Comparison of ENCODE assay signal across 7 mouse cellular contexts in the genomic region with DNA sequence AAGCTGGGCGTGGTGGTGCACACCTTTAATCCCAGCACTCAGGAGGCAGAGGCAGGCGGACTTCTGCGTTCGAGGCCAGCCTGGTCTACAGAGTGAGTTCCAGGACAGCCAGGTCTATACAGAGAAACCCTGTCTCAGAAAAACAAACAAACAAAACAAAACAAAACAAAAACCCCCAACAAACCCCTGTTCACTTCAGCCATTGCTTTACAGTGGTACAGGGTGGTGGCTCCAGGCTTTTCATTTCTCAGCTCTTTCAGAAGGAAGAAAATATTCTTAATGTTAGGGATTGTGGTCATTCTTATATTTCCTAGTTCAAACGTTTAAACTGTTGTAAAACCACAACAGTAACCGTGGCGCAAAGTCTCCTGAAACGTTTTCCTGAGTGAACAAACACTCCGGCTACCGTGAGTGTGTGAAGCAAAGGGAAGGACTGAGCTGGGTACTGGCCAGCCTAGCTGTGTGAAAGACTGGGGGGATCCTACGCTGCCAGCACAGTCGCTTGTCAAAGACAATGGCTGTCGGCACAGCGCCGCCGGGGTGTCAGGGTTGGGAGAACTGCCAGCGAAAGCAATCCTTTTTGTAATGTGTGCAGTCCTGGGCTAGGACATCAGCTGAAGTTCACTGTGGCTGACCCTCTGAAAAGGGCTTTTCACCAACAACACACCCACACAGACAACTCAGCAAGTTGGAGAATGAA.
DNase-seq lines count a peak whose midpoint lies in the region; ATAC-seq and TF ChIP-seq lines count a peak whose summit lies in the region.

No protein-coding gene starts in this region.

- peaks cover 4% of the 10 kb centered on the region; the same call in 1 of the 2 replicates for H3K4me1 ChIP-seq in forebrain, embryonic 14.5 days (ENCODE audit: control insufficient read depth, insufficient read depth, low read length)
- peaks cover 11 to 19% of the 10 kb centered on the region in 2 experiments for H3K4me1 ChIP-seq in liver, embryonic 14.5 days (replicated peaks; ENCODE audit: control insufficient read depth in 2 of 2, insufficient read depth in 2 of 2, low read length in 1 of 2)

- peak; percentile 52 for DNase-seq in testis, postnatal 10 days (ENCODE audit: low spot score)
- no peak for DNase-seq in testis, postnatal 14 days (ENCODE audit: low spot score)
- peak; percentile 86 for DNase-seq in forebrain, embryonic 14.5 days (ENCODE audit: low spot score)
- DNase-seq in induced T-regulatory cell, adult 2 months (ENCODE audit: low read depth), result peak; percentile 26
- no peak for DNase-seq in liver, embryonic 14.5 days (ENCODE audit: low read depth in 3 of 3, low spot score in 3 of 3)
- peak; percentile 32 for DNase-seq in neural tube, embryonic 10.5 days (ENCODE audit: extremely low spot score, low spot score)
- DNase-seq in spleen, adult 18-20 months, result no peak

- H3K4me2 ChIP-seq in forebrain, embryonic 14.5 days (ENCODE audit: low read length), result peak overlapping the region; percentile 26
- H3K4me2 ChIP-seq in liver, embryonic 14.5 days (ENCODE audit: low read depth), result peak overlapping the region; percentile 50

- peak; percentile 38; the same call in 1 of the 2 replicates for TF ChIP-seq CTCF in liver, embryonic 14.5 days (IDR thresholded peaks at IDR 0.05; ENCODE audit: low read depth)

- H3K27me3 ChIP-seq in forebrain, embryonic 14.5 days (replicated peaks; ENCODE audit: control insufficient read depth, insufficient read depth, low read length), result no peaks in the 10 kb centered on the region
- H3K27me3 ChIP-seq in liver, embryonic 14.5 days (ENCODE audit: control insufficient read depth, insufficient read depth, low read length), result no peaks in the 10 kb centered on the region; the same call in 1 of the 2 replicates

- no peaks in the 10 kb centered on the region for H3K36me3 ChIP-seq in forebrain, embryonic 14.5 days (ENCODE audit: control insufficient read depth, insufficient read depth, low read length)
- H3K36me3 ChIP-seq in liver, embryonic 14.5 days (replicated peaks; ENCODE audit: control insufficient read depth, insufficient read depth, low read depth), result no peaks in the 10 kb centered on the region

- H3K9me3 ChIP-seq in forebrain, embryonic 14.5 days (replicated peaks; ENCODE audit: control insufficient read depth, low read length), result no peaks in the 10 kb centered on the region
- H3K9me3 ChIP-seq in liver, embryonic 14.5 days (ENCODE audit: control insufficient read depth, low read length), result no peaks in the 10 kb centered on the region

- peak; percentile 92 for ATAC-seq in forebrain, embryonic 14.5 days
- ATAC-seq in liver, embryonic 14.5 days (ENCODE audit: insufficient read depth), result peak; percentile 27; the same call in 1 of the 2 replicates

- no peak overlapping the region for H3K9ac ChIP-seq in forebrain, embryonic 14.5 days (ENCODE audit: low read length)
- peak overlapping the region; percentile 60 for H3K9ac ChIP-seq in liver, embryonic 14.5 days (replicated peaks)

- TF ChIP-seq EP300 in liver, embryonic 14.5 days (IDR thresholded peaks at IDR 0.05; ENCODE audit: low read depth), result no peak

- H3K4me3 ChIP-seq in forebrain, embryonic 14.5 days (ENCODE audit: low read depth, low read length), result no peak overlapping the region
- H3K4me3 ChIP-seq in liver, embryonic 14.5 days (ENCODE audit: insufficient read depth in 1 of 2, low read depth in 2 of 2, low read length in 2 of 2), result no peak overlapping the region

- 25% methylated on average over 17 of the region's 17 CpGs for WGBS in forebrain, embryonic 14.5 days
- WGBS in liver, embryonic 14.5 days (ENCODE audit: insufficient replicate concordance), result 26% methylated on average over 17 of the region's 17 CpGs

- no peak overlapping the region for H3K27ac ChIP-seq in forebrain, embryonic 14.5 days (ENCODE audit: low read depth, low read length)
- H3K27ac ChIP-seq in liver, embryonic 14.5 days, result no peak overlapping the region; the same call in 1 of the 2 replicates

Comparison
In these comparisons a context has a peak if more than half of its experiments do, and no peak if none do; other contexts are left out.
1. DNase-seq: peak in testis, postnatal 10 days (single experiment), forebrain, embryonic 14.5 days (single experiment), induced T-regulatory cell, adult 2 months (single experiment) and neural tube, embryonic 10.5 days (single experiment); none in testis, postnatal 14 days (single experiment), liver, embryonic 14.5 days (0 of 3) and spleen, adult 18-20 months (0 of 2).